Mouse (Mus musculus) liver, embryonic 11.5 days (tissue): ENCODE measurements around the gene Vsir. TPM values are rescaled to one million over a fixed set of nuclear protein-coding genes. Genes with fewer than 3 reads are reported as not detected.
A peak's percentile ranks its signal among the peaks of the same experiment; 100 is the strongest.

Experiments used
- ATAC-seq: fragments of 200-750 bp; cut with Nextera tagmentation; replicated peaks from 2 replicates; pipeline ENCODE4 v1.8.0; 2017; ENCODE audit warnings: moderate number of reproducible peaks, mild to moderate bottlenecking, moderate TSS enrichment, moderate library complexity; ENCODE audit not compliant: low FRiP score
- DNase-seq: peaks from one replicate; pipeline ENCODE4 v3.0.0-alpha.2; 2017; ENCODE audit warnings: low spot score
- H3K27ac ChIP-seq: fragments of 300-500 bp; sonication (generic); 2 replicates; pipeline ENCODE4 v1.5.1; 2014; ENCODE audit warnings: mild to moderate bottlenecking, low read depth, low read length, control low read depth
- H3K27me3 ChIP-seq: fragments of 300-500 bp; sonication (generic); replicated peaks from 2 replicates; pipeline ENCODE4 v1.6.1; 2014; ENCODE audit warnings: low read length, mixed read lengths; ENCODE audit not compliant: control insufficient read depth, insufficient read depth
- H3K36me3 ChIP-seq: fragments of 300-500 bp; sonication (generic); 2 replicates; pipeline ENCODE4 v1.6.1; 2014; ENCODE audit warnings: mild to moderate bottlenecking, low read length, moderate library complexity, mixed read lengths; ENCODE audit not compliant: control insufficient read depth, insufficient read depth
- H3K4me1 ChIP-seq: fragments of 300-500 bp; sonication (generic); replicated peaks from 2 replicates; pipeline ENCODE4 v1.6.1; 2014; ENCODE audit warnings: low read length, mixed read lengths; ENCODE audit not compliant: control insufficient read depth, insufficient read depth
- H3K4me2 ChIP-seq: fragments of 300-500 bp; sonication (generic); 2 replicates; pipeline ENCODE4 v1.6.1; 2014; ENCODE audit warnings: mild to moderate bottlenecking, control low read depth, moderate library complexity
- H3K4me3 ChIP-seq: fragments of 300-500 bp; sonication (generic); 2 replicates; pipeline ENCODE4 v1.5.1; 2014; ENCODE audit warnings: low read depth, low read length, control low read depth
- H3K9ac ChIP-seq: fragments of 300-500 bp; sonication (generic); 2 replicates; pipeline ENCODE4 v1.6.1; 2014; ENCODE audit warnings: low read depth, low read length, control low read depth
- H3K9me3 ChIP-seq: fragments of 300-500 bp; sonication (generic); 2 replicates; pipeline ENCODE4 v1.6.1; 2016; ENCODE audit warnings: low read length, inconsistent platforms, mixed read lengths; ENCODE audit not compliant: control insufficient read depth
- WGBS: fragments of 180-500 bp; shearing (Covaris S2); extraction: QIAGEN DNeasy Blood & Tissue Kit; methylation state at CpG from one replicate; pipeline ENCODE4 v1.1.7; 2014; 5-methylcytosine and 5-hydroxymethylcytosine counted together
- polyA plus RNA-seq: library from polyadenylated mRNA; unstranded; fragments of >200 nt; fragmentation: Nextera tagmentation; extraction: Ambion mirVana; gene quantifications from 2 replicates; pipeline ENCODE4 v1.2.1, GENCODE M21; 2014

Gene Vsir
- polyA plus RNA-seq, 1 experiment from 2014 or later = 5.4 TPM

- Histone ChIP-seq H3K9me3 (no peaks in the 10 kb centered on the region), H3K4me1 (no peaks in the 10 kb centered on the region)
These were observed 52.8 kb downstream of the Vsir start, which contains the start of gene Gm17455 for GRCm38 (mm10) chr10:60399449-60399848. Gene Gm17455 (plus strand): TSS chr10:60399726.

GRCm38 (mm10) chr10:60400507-60401295, 54.0 kb downstream of the Vsir start:
- H3K4me3 ChIP-seq = no peak overlapping the region
- H3K36me3 ChIP-seq = no peaks in the 10 kb centered on the region
- no peaks in the 10 kb centered on the region for H3K9me3 ChIP-seq
- H3K9ac ChIP-seq = no peak overlapping the region
- ATAC-seq (no peak), DNase-seq (no peak)
- no peaks in the 10 kb centered on the region for H3K27me3 ChIP-seq
- 77% methylated on average over 11 of the region's 11 CpGs for WGBS
- H3K27ac ChIP-seq = no peak overlapping the region
- no peak overlapping the region for H3K4me2 ChIP-seq
- no peaks in the 10 kb centered on the region for H3K4me1 ChIP-seq

More at GRCm38 (mm10) chr10:60399449-60399848, 52.8 kb downstream of the Vsir start, which contains the start of gene Gm17455:
- no peak within 1 kb of the TSS for H3K4me3 ChIP-seq
- H3K36me3 ChIP-seq = no peaks in the 10 kb centered on the region
- DNase-seq (no peak), ATAC-seq (no peak)
- 51% methylated on average over 7 of the region's 7 CpGs for WGBS
- no peak within 1 kb of the TSS for H3K27ac ChIP-seq
- H3K9ac ChIP-seq = no peak within 1 kb of the TSS
- H3K4me2 ChIP-seq = no peak within 1 kb of the TSS
- H3K27me3 ChIP-seq = no peaks in the 10 kb centered on the region

GRCm38 (mm10) chr10:60405460-60406177, 59.0 kb downstream of the Vsir start:
- Histone ChIP-seq H3K9ac (no peak overlapping the region), H3K9me3 (no peaks in the 10 kb centered on the region), H3K27ac (no peak overlapping the region), H3K4me3 (no peak overlapping the region), H3K27me3 (no peaks in the 10 kb centered on the region; the same call in 1 of the 2 replicates), H3K4me2 (no peak overlapping the region), H3K4me1 (no peaks in the 10 kb centered on the region), H3K36me3 (no peaks in the 10 kb centered on the region)
- ATAC-seq (no peak), DNase-seq (no peak)
- 63% methylated on average over 7 of the region's 7 CpGs for WGBS

GRCm38 (mm10) chr10:60407831-60408230, 61.2 kb downstream of the Vsir start:
- Histone ChIP-seq H3K27ac (no peak overlapping the region), H3K4me3 (no peak overlapping the region), H3K27me3 (no peaks in the 10 kb centered on the region; the same call in 1 of the 2 replicates), H3K9ac (no peak overlapping the region), H3K4me2 (no peak overlapping the region), H3K4me1 (no peaks in the 10 kb centered on the region), H3K9me3 (no peaks in the 10 kb centered on the region), H3K36me3 (no peaks in the 10 kb centered on the region)
- WGBS = 3% methylated on average over 5 of the region's 5 CpGs
- DNase-seq = peak; percentile 58
- no peak for ATAC-seq

- H3K27me3 ChIP-seq = no peaks in the 10 kb centered on the region; the same call in 1 of the 2 replicates
- H3K4me1 ChIP-seq = no peaks in the 10 kb centered on the region
- H3K9ac ChIP-seq = no peak overlapping the region
- DNase-seq = no peak
- 31% methylated on average over 5 of the region's 5 CpGs for WGBS
- no peaks in the 10 kb centered on the region for H3K9me3 ChIP-seq
- ATAC-seq = no peak
- no peak overlapping the region for H3K4me2 ChIP-seq
- no peak overlapping the region for H3K4me3 ChIP-seq
- no peaks in the 10 kb centered on the region for H3K36me3 ChIP-seq
- no peak overlapping the region for H3K27ac ChIP-seq
These were observed 65.1 kb downstream of the Vsir start for GRCm38 (mm10) chr10:60411794-60412193.

GRCm38 (mm10) chr10:60413756-60414155, 67.1 kb downstream of the Vsir start:
- 70% methylated on average over 2 of the region's 2 CpGs for WGBS
- Histone ChIP-seq H3K27ac (no peak overlapping the region), H3K27me3 (no peaks in the 10 kb centered on the region), H3K36me3 (no peaks in the 10 kb centered on the region), H3K9ac (no peak overlapping the region), H3K4me1 (no peaks in the 10 kb centered on the region), H3K9me3 (no peaks in the 10 kb centered on the region), H3K4me2 (no peak overlapping the region), H3K4me3 (no peak overlapping the region)
- DNase-seq = no peak
- no peak for ATAC-seq

GRCm38 (mm10) chr10:60417041-60417440, 70.4 kb downstream of the Vsir start:
- H3K4me1 ChIP-seq = no peaks in the 10 kb centered on the region
- WGBS = 83% methylated on average over 2 of the region's 2 CpGs
- H3K4me3 ChIP-seq = no peak overlapping the region
- no peaks in the 10 kb centered on the region for H3K36me3 ChIP-seq
- H3K9me3 ChIP-seq = no peaks in the 10 kb centered on the region
- H3K9ac ChIP-seq = no peak overlapping the region
- no peak for ATAC-seq
- DNase-seq = no peak
- H3K4me2 ChIP-seq = no peak overlapping the region
- H3K27me3 ChIP-seq = no peaks in the 10 kb centered on the region
- H3K27ac ChIP-seq = no peak overlapping the region

- ATAC-seq = no peak
These were observed 71.5 kb downstream of the Vsir start for GRCm38 (mm10) chr10:60418137-60418536.

More at GRCm38 (mm10) chr10:60418137-60418536, 71.5 kb downstream of the Vsir start:
- Histone ChIP-seq H3K4me3 (no peak overlapping the region), H3K9me3 (no peaks in the 10 kb centered on the region), H3K27me3 (no peaks in the 10 kb centered on the region), H3K4me1 (no peaks in the 10 kb centered on the region), H3K4me2 (no peak overlapping the region), H3K36me3 (no peaks in the 10 kb centered on the region), H3K9ac (no peak overlapping the region), H3K27ac (no peak overlapping the region)
- WGBS = 21% methylated on average over 3 of the region's 3 CpGs
- no peak for DNase-seq
